Mouse (Mus musculus): ENCODE measurements around the gene Nid2. TPM values are rescaled to one million over a fixed set of nuclear protein-coding genes. Genes with fewer than 3 reads are reported as not detected.

Nid2 gene
- polyA plus RNA-seq, 1 experiment from 2014 or later = 68.8 TPM

- H3K9ac ChIP-seq = 0 out of 2 replicates have a peak overlapping the region, but pooled peaks have one; percentile 38
- peak overlapping the region; percentile 49 for H3K4me3 ChIP-seq
- peak overlapping the region; percentile 89 for H3K4me2 ChIP-seq (replicated peaks)
- 2% methylated on average over 25 of the region's 26 CpGs for WGBS
- peaks cover 37% of the 10 kb centered on the region for H3K27me3 ChIP-seq
- no peaks in the 10 kb centered on the region for H3K9me3 ChIP-seq (replicated peaks)
- peaks cover 21% of the 10 kb centered on the region for H3K4me1 ChIP-seq
- H3K27ac ChIP-seq = peak overlapping the region; percentile 75
- H3K36me3 ChIP-seq = no peaks in the 10 kb centered on the region
- peak; percentile 8; the same call in 1 of the 2 replicates for ATAC-seq (ENCODE audit: low FRiP score)
These were observed 547 bp upstream of the Nid2 start for GRCm38 (mm10) chr14:19750411-19751024.

DNA sequence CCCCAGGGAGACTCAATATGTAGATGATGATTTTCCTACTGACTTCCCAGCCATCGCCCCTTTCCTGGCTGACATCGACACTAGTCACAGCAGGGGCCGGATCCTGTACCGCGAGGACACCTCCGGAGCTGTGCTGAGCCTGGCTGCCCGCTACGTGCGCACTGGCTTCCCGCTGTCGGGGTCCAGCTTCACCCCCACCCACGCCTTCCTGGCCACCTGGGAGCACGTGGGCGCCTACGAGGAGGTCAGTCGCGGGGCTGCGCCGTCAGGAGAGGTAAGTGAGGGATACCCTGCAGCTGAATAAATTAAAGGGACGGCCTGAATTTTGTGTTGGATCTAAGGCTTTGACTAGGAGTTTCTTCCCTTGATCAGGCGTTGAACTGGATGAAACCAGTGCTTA lies 1.2 kb downstream of the Nid2 start:
- H3K4me2 ChIP-seq (replicated peaks) = peak overlapping the region; percentile 89
- no peak overlapping the region for H3K27ac ChIP-seq
- peak overlapping the region; percentile 37; the same call in 1 of the 2 replicates for H3K9ac ChIP-seq
- no peaks in the 10 kb centered on the region for H3K9me3 ChIP-seq (replicated peaks)
- H3K4me3 ChIP-seq = peak overlapping the region; percentile 49
- H3K27me3 ChIP-seq = peaks cover 37% of the 10 kb centered on the region
- no peaks in the 10 kb centered on the region for H3K36me3 ChIP-seq
- ATAC-seq (ENCODE audit: low FRiP score) = no peak
- peaks cover 21% of the 10 kb centered on the region for H3K4me1 ChIP-seq
- 3% methylated on average over 21 of the region's 21 CpGs for WGBS

DNA sequence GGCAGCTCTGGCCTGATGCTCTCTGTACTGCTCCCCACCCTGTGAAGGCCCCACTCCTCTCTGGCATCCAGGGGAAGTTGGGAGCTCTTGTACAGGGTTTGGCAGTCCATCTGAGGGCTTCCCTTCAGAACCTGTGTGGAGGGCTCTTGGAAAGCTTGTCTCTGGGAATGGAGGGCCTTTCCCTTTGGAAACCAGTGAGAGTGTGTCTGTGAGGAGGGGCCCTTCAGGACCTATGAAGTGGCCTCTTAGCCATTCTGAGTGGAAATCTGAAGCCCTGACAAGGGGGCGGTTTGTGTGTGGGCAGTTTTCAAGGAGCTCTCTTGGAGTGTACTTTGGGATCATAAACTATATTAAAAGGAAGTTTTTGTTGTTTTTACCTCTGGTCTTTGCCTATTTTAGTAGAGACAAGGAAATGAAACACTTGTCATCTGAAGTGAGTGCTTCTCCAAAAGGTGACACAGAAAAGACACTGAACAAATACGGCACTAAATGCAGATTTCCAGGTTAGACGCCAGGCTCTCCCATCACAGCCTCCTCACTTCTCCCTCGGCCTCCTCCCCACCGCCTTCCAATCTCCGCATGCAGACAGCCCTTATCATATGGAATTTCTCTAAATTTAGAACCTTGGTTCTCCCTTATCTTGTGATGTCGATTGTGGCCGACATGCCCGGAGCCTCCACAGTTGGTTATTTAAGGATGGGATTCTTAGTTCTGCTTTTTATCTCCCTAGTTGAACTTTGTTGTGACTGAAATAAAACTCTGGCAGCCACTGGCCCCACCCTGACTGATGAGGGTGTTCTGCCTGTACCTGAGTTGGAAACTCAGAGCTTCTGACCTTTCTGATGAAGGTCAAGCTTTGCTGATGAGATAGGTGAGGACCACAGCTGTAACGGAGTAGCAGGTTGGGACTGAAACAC lies 8.5 kb downstream of the Nid2 start:
- H3K27ac ChIP-seq = no peak overlapping the region
- no peak overlapping the region for H3K9ac ChIP-seq
- no peak overlapping the region for H3K4me2 ChIP-seq (replicated peaks)
- WGBS = 86% methylated on average over 10 of the region's 10 CpGs
- H3K4me1 ChIP-seq = peaks cover 15% of the 10 kb centered on the region
- H3K27me3 ChIP-seq = no peaks in the 10 kb centered on the region
- H3K36me3 ChIP-seq = no peaks in the 10 kb centered on the region
- no peak for ATAC-seq (ENCODE audit: low FRiP score)
- no peak overlapping the region for H3K4me3 ChIP-seq
- H3K9me3 ChIP-seq (replicated peaks) = no peaks in the 10 kb centered on the region

GRCm38 (mm10) chr14:19760721-19761120 lies 9.7 kb downstream of the Nid2 start:
- Histone ChIP-seq H3K4me3 (no peak overlapping the region), H3K9me3 (replicated peaks) (no peaks in the 10 kb centered on the region), H3K9ac (no peak overlapping the region), H3K4me1 (peaks cover 22% of the 10 kb centered on the region), H3K27ac (no peak overlapping the region), H3K27me3 (no peaks in the 10 kb centered on the region), H3K36me3 (no peaks in the 10 kb centered on the region), H3K4me2 (replicated peaks) (no peak overlapping the region)
- 10% methylated on average over 7 of the region's 7 CpGs for WGBS
- ATAC-seq (ENCODE audit: low FRiP score) = no peak

DNA sequence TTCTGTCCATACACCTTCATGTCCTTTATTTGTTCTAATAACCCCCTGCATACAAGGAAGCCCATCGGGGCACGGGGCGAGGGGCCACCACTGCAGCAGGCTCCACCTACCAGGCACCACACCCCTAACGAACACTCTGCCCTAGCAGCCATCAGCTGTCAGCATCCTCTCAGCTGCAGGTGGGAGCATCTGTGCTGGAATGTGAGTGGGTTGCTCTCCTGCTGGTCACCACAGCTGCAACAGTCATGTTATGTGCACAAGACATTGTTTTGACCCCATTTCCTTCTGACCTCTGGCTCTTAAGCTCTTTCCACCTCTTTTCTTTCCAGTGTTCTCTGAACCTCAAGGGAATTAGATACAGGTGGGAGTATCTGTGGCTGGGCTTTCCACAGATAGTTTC lies 10.9 kb downstream of the Nid2 start:
- Histone ChIP-seq H3K4me1 (peaks cover 35% of the 10 kb centered on the region), H3K9me3 (replicated peaks) (no peaks in the 10 kb centered on the region), H3K4me3 (no peak overlapping the region), H3K27me3 (no peaks in the 10 kb centered on the region), H3K4me2 (replicated peaks) (no peak overlapping the region), H3K9ac (no peak overlapping the region), H3K36me3 (no peaks in the 10 kb centered on the region), H3K27ac (no peak overlapping the region)
- 47% methylated on average over 4 of the region's 4 CpGs for WGBS
- no peak for ATAC-seq (ENCODE audit: low FRiP score)

DNA sequence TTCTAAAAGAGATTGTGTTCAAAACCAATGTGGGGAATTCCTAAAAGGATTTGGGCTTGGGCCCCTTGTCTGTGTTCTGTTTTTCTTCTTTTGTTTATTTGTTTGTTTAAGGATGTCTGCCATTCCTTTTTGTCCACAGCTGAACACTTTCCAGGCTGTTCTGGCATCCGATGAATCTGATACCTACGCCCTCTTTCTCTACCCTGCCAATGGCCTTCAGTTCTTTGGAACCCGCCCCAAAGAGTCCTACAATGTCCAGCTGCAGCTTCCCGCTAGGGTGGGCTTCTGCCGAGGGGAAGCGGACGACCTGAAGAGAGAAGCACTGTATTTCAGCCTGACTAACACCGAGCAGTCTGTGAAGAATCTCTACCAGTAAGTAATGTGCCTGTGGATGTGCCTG lies 12.5 kb downstream of the Nid2 start:
- no peak for ATAC-seq (ENCODE audit: low FRiP score)
- H3K4me3 ChIP-seq = no peak overlapping the region
- no peaks in the 10 kb centered on the region for H3K36me3 ChIP-seq
- no peak overlapping the region for H3K9ac ChIP-seq
- H3K27me3 ChIP-seq = no peaks in the 10 kb centered on the region
- no peaks in the 10 kb centered on the region for H3K9me3 ChIP-seq (replicated peaks)
- H3K27ac ChIP-seq = 0 out of 2 replicates have a peak overlapping the region, but pooled peaks have one; percentile 7
- no peak overlapping the region for H3K4me2 ChIP-seq (replicated peaks)
- H3K4me1 ChIP-seq = peaks cover 41% of the 10 kb centered on the region
- WGBS = 42% methylated on average over 8 of the region's 8 CpGs

GRCm38 (mm10) chr14:19764331-19764730 lies 13.3 kb downstream of the Nid2 start:
- peaks cover 41% of the 10 kb centered on the region for H3K4me1 ChIP-seq
- no peak overlapping the region for H3K9ac ChIP-seq
- no peaks in the 10 kb centered on the region for H3K27me3 ChIP-seq
- no peak overlapping the region for H3K27ac ChIP-seq
- WGBS = 83% methylated on average over 8 of the region's 8 CpGs
- no peaks in the 10 kb centered on the region for H3K9me3 ChIP-seq (replicated peaks)
- no peak overlapping the region for H3K4me2 ChIP-seq (replicated peaks)
- ATAC-seq (ENCODE audit: low FRiP score) = no peak
- H3K4me3 ChIP-seq = no peak overlapping the region
- no peaks in the 10 kb centered on the region for H3K36me3 ChIP-seq

GRCm38 (mm10) chr14:19765539-19766379 lies 14.7 kb downstream of the Nid2 start:
- no peak overlapping the region for H3K27ac ChIP-seq
- peaks cover 45% of the 10 kb centered on the region for H3K4me1 ChIP-seq
- no peak for ATAC-seq (ENCODE audit: low FRiP score)
- no peak overlapping the region for H3K4me3 ChIP-seq
- H3K27me3 ChIP-seq = no peaks in the 10 kb centered on the region
- no peak overlapping the region for H3K9ac ChIP-seq
- no peaks in the 10 kb centered on the region for H3K36me3 ChIP-seq
- no peak overlapping the region for H3K4me2 ChIP-seq (replicated peaks)
- 59% methylated on average over 9 of the region's 9 CpGs for WGBS
- no peaks in the 10 kb centered on the region for H3K9me3 ChIP-seq (replicated peaks)

GRCm38 (mm10) chr14:19766380-19766649 lies 15.2 kb downstream of the Nid2 start:
- no peaks in the 10 kb centered on the region for H3K9me3 ChIP-seq (replicated peaks)
- no peak overlapping the region for H3K27ac ChIP-seq
- no peaks in the 10 kb centered on the region for H3K27me3 ChIP-seq
- ATAC-seq (ENCODE audit: low FRiP score) = no peak
- H3K4me3 ChIP-seq = no peak overlapping the region
- H3K36me3 ChIP-seq = no peaks in the 10 kb centered on the region
- 33% methylated on average over 1 of the region's 1 CpGs for WGBS
- H3K9ac ChIP-seq = no peak overlapping the region
- peaks cover 40% of the 10 kb centered on the region for H3K4me1 ChIP-seq
- H3K4me2 ChIP-seq (replicated peaks) = no peak overlapping the region

DNA sequence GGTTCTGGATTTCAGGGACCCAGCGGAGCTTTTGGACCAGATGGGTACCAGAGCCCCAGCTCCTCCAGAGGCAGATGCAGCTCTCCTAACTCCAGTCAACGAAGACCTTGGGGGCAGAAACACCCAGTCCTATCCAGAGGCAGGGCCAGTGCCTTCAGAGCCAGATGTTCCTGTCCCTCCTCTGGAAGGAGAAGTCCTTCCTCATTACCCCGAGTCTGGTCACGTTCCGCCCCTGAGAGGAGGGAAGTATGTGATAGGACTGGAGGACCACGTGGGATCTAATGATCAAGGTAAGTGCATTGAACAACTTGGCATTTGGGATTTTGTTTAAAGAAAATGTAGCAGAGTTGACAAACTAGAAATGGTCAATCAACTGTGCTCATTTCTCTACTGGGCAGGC lies 17.6 kb downstream of the Nid2 start:
- no peak overlapping the region for H3K27ac ChIP-seq
- WGBS = 91% methylated on average over 6 of the region's 6 CpGs

DNA sequence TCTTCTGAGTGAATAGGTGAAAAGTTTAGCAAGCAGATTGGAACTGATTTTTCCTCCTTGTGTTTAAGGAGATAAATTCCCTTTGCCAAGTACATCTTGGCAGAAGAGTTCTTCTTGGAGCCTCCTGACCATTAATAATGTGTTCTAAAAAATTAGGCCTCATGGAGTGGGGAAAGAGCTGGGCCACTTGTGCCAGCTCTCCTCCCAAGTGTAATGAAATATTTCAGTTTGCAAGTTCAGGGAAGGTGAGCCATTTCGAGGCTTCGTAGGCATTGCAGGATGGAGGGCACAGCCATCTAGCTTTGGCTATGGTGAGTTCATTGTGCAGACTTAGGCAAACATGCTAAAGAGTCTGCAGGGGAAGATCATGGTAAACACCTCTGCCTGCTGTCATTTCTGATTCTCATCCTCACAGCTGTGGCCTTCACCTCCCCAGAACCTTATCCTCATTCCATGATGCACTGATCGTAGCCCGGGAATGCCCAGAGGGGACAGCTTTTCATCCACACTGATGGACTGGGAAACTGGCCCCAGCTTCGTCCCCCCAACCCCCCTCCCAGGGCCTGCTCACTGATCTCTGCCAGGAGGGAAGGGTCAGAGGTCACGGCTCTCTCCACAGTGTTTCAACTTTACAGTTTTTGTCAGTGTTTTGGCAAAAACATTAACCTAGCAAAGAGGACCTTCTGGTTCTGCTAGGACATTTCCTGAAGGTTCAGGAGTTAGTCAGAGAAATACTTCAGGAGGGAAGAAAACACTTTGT lies 18.6 kb downstream of the Nid2 start:
- Histone ChIP-seq H3K27ac (no peak overlapping the region), H3K9me3 (replicated peaks) (no peaks in the 10 kb centered on the region), H3K9ac (no peak overlapping the region), H3K36me3 (no peaks in the 10 kb centered on the region), H3K27me3 (no peaks in the 10 kb centered on the region), H3K4me3 (no peak overlapping the region), H3K4me1 (peaks cover 33% of the 10 kb centered on the region), H3K4me2 (replicated peaks) (no peak overlapping the region)
- no peak for ATAC-seq (ENCODE audit: low FRiP score)
- WGBS = 30% methylated on average over 6 of the region's 6 CpGs

More for the DNA sequence above, 17.6 kb downstream of the Nid2 start:
- Histone ChIP-seq H3K4me1 (peaks cover 35% of the 10 kb centered on the region), H3K4me3 (no peak overlapping the region), H3K9me3 (replicated peaks) (no peaks in the 10 kb centered on the region), H3K9ac (no peak overlapping the region), H3K4me2 (replicated peaks) (no peak overlapping the region), H3K36me3 (no peaks in the 10 kb centered on the region), H3K27me3 (no peaks in the 10 kb centered on the region)
- no peak for ATAC-seq (ENCODE audit: low FRiP score)

All from hindbrain, embryonic 12.5 days (tissue).